In genomic region chr2:64961381-64961780, GRCm38 (mm10) we compare ENCODE assay signal across 21 mouse cellular contexts.
"Had no signal": no experiment of that assay in that cellular context is flagged by ENCODE, and none has a peak within 500 bp of the region (broad histone marks: within the 10 kb centered on the region; RNA-seq: fewer than 3 reads in every experiment).

No protein-coding gene starts in this region.

- H3K36me3 ChIP-seq: limb, embryonic 10.5 days; limb, embryonic 13.5 days; liver, embryonic 12.5 days; liver, embryonic 15.5 days; stomach, embryonic 15.5 days had no signal

- H3K9me3 ChIP-seq: limb, embryonic 10.5 days; limb, embryonic 13.5 days; liver, embryonic 12.5 days; liver, embryonic 15.5 days; stomach, embryonic 15.5 days had no signal

- H3K9ac ChIP-seq: limb, embryonic 13.5 days; liver, embryonic 12.5 days; liver, embryonic 15.5 days; stomach, embryonic 15.5 days had no signal

- H3K4me3 ChIP-seq: limb, embryonic 10.5 days; limb, embryonic 13.5 days; liver, embryonic 12.5 days; liver, embryonic 15.5 days; stomach, embryonic 15.5 days had no signal

- H3K27me3 ChIP-seq: limb, embryonic 13.5 days; liver, embryonic 12.5 days; liver, embryonic 15.5 days; stomach, embryonic 15.5 days had no signal

- DNase-seq: kidney, adult 2 months; kidney, postnatal 4 days; layer of hippocampus, postnatal 36 days; liver; lung, adult 18-20 months; lung, postnatal 10 days; lung, postnatal 4 days; midbrain, embryonic 14.5 days; right cerebral cortex, postnatal 25 days; spleen, adult 18-20 months; thymus, adult 2 months; thymus, postnatal 25 days had no signal

- H3K4me1 ChIP-seq: limb, embryonic 10.5 days; limb, embryonic 13.5 days; liver, embryonic 12.5 days; liver, embryonic 15.5 days; stomach, embryonic 15.5 days had no signal

- H3K27ac ChIP-seq: hindbrain, postnatal 0 days; limb, embryonic 10.5 days; limb, embryonic 13.5 days; liver, embryonic 12.5 days; liver, embryonic 15.5 days; stomach, embryonic 15.5 days had no signal

- H3K4me2 ChIP-seq: limb, embryonic 13.5 days; liver, embryonic 12.5 days; liver, embryonic 15.5 days; midbrain, embryonic 11.5 days; stomach, embryonic 15.5 days had no signal

- ATAC-seq: hindbrain, postnatal 0 days; inflammation-experienced regulatory T-cells, adult 6 months; intestine, embryonic 16.5 days; liver, embryonic 12.5 days had no signal
